16 mouse cellular contexts compared by ENCODE assay signal in genomic region chr1:162134651-162135066, GRCm38 (mm10).
DNase-seq lines count a peak whose midpoint lies in the region; ATAC-seq lines count a peak whose summit lies in the region.
"Had no signal": no experiment of that assay in that cellular context is flagged by ENCODE, and none has a peak within 500 bp of the region (broad histone marks: within the 10 kb centered on the region; RNA-seq: fewer than 3 reads in every experiment).

No protein-coding gene starts in this region.

- H3K36me3 ChIP-seq in hindbrain, embryonic 11.5 days (ENCODE audit: control insufficient read depth, insufficient read depth, low read length): no peaks in the 10 kb centered on the region
- H3K36me3 ChIP-seq in hindbrain, embryonic 13.5 days: no peaks in the 10 kb centered on the region
- no peaks in the 10 kb centered on the region for H3K36me3 ChIP-seq in embryonic facial prominence, embryonic 11.5 days (replicated peaks; ENCODE audit: control insufficient read depth, insufficient read depth, low read depth, low read length)
- no peaks in the 10 kb centered on the region for H3K36me3 ChIP-seq in limb, embryonic 11.5 days (ENCODE audit: control insufficient read depth, insufficient read depth, low read length)
- H3K36me3 ChIP-seq: heart, embryonic 10.5 days; hindbrain, embryonic 15.5 days had no signal

- H3K9me3 ChIP-seq in hindbrain, embryonic 11.5 days (ENCODE audit: control insufficient read depth, low read length): no peaks in the 10 kb centered on the region
- no peaks in the 10 kb centered on the region for H3K9me3 ChIP-seq in hindbrain, embryonic 13.5 days
- H3K9me3 ChIP-seq in embryonic facial prominence, embryonic 11.5 days (replicated peaks; ENCODE audit: control insufficient read depth, low read length): no peaks in the 10 kb centered on the region
- H3K9me3 ChIP-seq in limb, embryonic 11.5 days (ENCODE audit: control insufficient read depth, low read length): no peaks in the 10 kb centered on the region
- H3K9me3 ChIP-seq: heart, embryonic 10.5 days; hindbrain, embryonic 15.5 days had no signal

- no peak for ATAC-seq in hindbrain, embryonic 11.5 days (ENCODE audit: low FRiP score)
- no peak for ATAC-seq in hindbrain, embryonic 13.5 days (ENCODE audit: low FRiP score)
- ATAC-seq in embryonic facial prominence, embryonic 11.5 days (replicated peaks; ENCODE audit: insufficient number of reproducible peaks, low FRiP score, low TSS enrichment, low read depth): 0 out of 2 replicates have a peak, but pooled peaks have one; percentile 74
- peak; percentile 81; the same call in 1 of the 2 replicates for ATAC-seq in limb, embryonic 11.5 days (ENCODE audit: insufficient number of reproducible peaks, low FRiP score, low TSS enrichment, low read depth)
- ATAC-seq in cerebellum, adult (ENCODE audit: insufficient number of reproducible peaks, low FRiP score, low TSS enrichment): no peak

- intact Hi-C loops in heart, postnatal 14 days (cut with DNase I): no loop called here
- intact Hi-C loops in heart, postnatal 36 days (cut with DNase I): no loop called here

- 78% methylated on average over 3 of the region's 3 CpGs for WGBS in hindbrain, embryonic 11.5 days
- 80% methylated on average over 3 of the region's 3 CpGs for WGBS in hindbrain, embryonic 13.5 days
- WGBS in embryonic facial prominence, embryonic 11.5 days: 31% methylated on average over 3 of the region's 3 CpGs
- WGBS in limb, embryonic 11.5 days: 40% methylated on average over 3 of the region's 3 CpGs

- no peak overlapping the region for H3K27ac ChIP-seq in hindbrain, embryonic 11.5 days (ENCODE audit: low read depth, low read length)
- no peak overlapping the region for H3K27ac ChIP-seq in hindbrain, embryonic 13.5 days
- peak overlapping the region; percentile 62 for H3K27ac ChIP-seq in embryonic facial prominence, embryonic 11.5 days (replicated peaks; ENCODE audit: low read depth, low read length)
- peak overlapping the region; percentile 81 for H3K27ac ChIP-seq in limb, embryonic 11.5 days (replicated peaks; ENCODE audit: low read depth, low read length)
- H3K27ac ChIP-seq: heart, embryonic 10.5 days; hindbrain, embryonic 15.5 days; stomach, postnatal 0 days had no signal

- no peak overlapping the region for H3K4me3 ChIP-seq in hindbrain, embryonic 11.5 days (ENCODE audit: low read depth, low read length)
- no peak overlapping the region for H3K4me3 ChIP-seq in hindbrain, embryonic 13.5 days
- no peak overlapping the region for H3K4me3 ChIP-seq in embryonic facial prominence, embryonic 11.5 days (ENCODE audit: low read depth, low read length)
- H3K4me3 ChIP-seq in limb, embryonic 11.5 days (ENCODE audit: low read depth, low read length): no peak overlapping the region
- H3K4me3 ChIP-seq: heart, embryonic 10.5 days; hindbrain, embryonic 15.5 days had no signal

- no peak overlapping the region for H3K4me2 ChIP-seq in hindbrain, embryonic 11.5 days (replicated peaks; ENCODE audit: low read depth, low read length)
- H3K4me2 ChIP-seq in hindbrain, embryonic 13.5 days: no peak overlapping the region
- no peak overlapping the region for H3K4me2 ChIP-seq in embryonic facial prominence, embryonic 11.5 days (ENCODE audit: low read depth, low read length)
- H3K4me2 ChIP-seq in limb, embryonic 11.5 days (ENCODE audit: low read depth, severe bottlenecking): no peak overlapping the region
- H3K4me2 ChIP-seq: hindbrain, embryonic 15.5 days had no signal

- no peak overlapping the region for H3K9ac ChIP-seq in hindbrain, embryonic 11.5 days (ENCODE audit: low read depth, low read length)
- no peak overlapping the region for H3K9ac ChIP-seq in hindbrain, embryonic 13.5 days
- no peak overlapping the region for H3K9ac ChIP-seq in embryonic facial prominence, embryonic 11.5 days (replicated peaks; ENCODE audit: low read length)
- H3K9ac ChIP-seq in limb, embryonic 11.5 days (ENCODE audit: low read length): no peak overlapping the region
- H3K9ac ChIP-seq: hindbrain, embryonic 15.5 days had no signal

- DNase-seq in hindbrain, embryonic 11.5 days (ENCODE audit: low spot score): peak; percentile 22
- peak; percentile 20 for DNase-seq in brain, embryonic 18.5 days (ENCODE audit: low read depth, low spot score)
- DNase-seq in embryonic facial prominence, embryonic 11.5 days (ENCODE audit: low spot score): peak; percentile 83
- DNase-seq in limb, embryonic 11.5 days (ENCODE audit: low spot score): peak; percentile 66
- no peak for DNase-seq in heart, postnatal 14 days
- no peak for DNase-seq in heart, postnatal 36 days
- DNase-seq: cerebellum, adult 18-20 months; kidney, adult 2 months; lung, adult 18-20 months; thymus, postnatal 25 days had no signal

- H3K27me3 ChIP-seq in hindbrain, embryonic 11.5 days (ENCODE audit: control insufficient read depth, insufficient read depth, low read length): no peaks in the 10 kb centered on the region
- no peaks in the 10 kb centered on the region for H3K27me3 ChIP-seq in hindbrain, embryonic 13.5 days
- H3K27me3 ChIP-seq in embryonic facial prominence, embryonic 11.5 days (ENCODE audit: control insufficient read depth, insufficient read depth, low read length): no peaks in the 10 kb centered on the region
- H3K27me3 ChIP-seq in limb, embryonic 11.5 days (ENCODE audit: control insufficient read depth, insufficient read depth, low read length): no peaks in the 10 kb centered on the region
- H3K27me3 ChIP-seq: CH12.LX; hindbrain, embryonic 15.5 days had no signal

- no peaks in the 10 kb centered on the region for H3K4me1 ChIP-seq in hindbrain, embryonic 11.5 days (replicated peaks; ENCODE audit: control insufficient read depth, insufficient read depth, low read length)
- 0 out of 2 replicates have a peak, but pooled peaks cover 4% of the 10 kb centered on the region for H3K4me1 ChIP-seq in hindbrain, embryonic 13.5 days (replicated peaks)
- H3K4me1 ChIP-seq in embryonic facial prominence, embryonic 11.5 days (ENCODE audit: control insufficient read depth, insufficient read depth, low read length): no peaks in the 10 kb centered on the region
- H3K4me1 ChIP-seq in limb, embryonic 11.5 days (ENCODE audit: control insufficient read depth, insufficient read depth, low read length): peaks cover 11% of the 10 kb centered on the region

Comparison
In these comparisons a context has a peak if more than half of its experiments do, and no peak if none do; other contexts are left out.
1. ATAC-seq: peak in embryonic facial prominence, embryonic 11.5 days (single experiment) and limb, embryonic 11.5 days (single experiment); none in hindbrain, embryonic 11.5 days (single experiment), hindbrain, embryonic 13.5 days (single experiment) and cerebellum, adult (single experiment).
2. DNase-seq: peak in hindbrain, embryonic 11.5 days (single experiment), brain, embryonic 18.5 days (single experiment), embryonic facial prominence, embryonic 11.5 days (single experiment) and limb, embryonic 11.5 days (single experiment); none in heart, postnatal 14 days (0 of 2) and heart, postnatal 36 days (0 of 2).
3. H3K27ac ChIP-seq: peak in embryonic facial prominence, embryonic 11.5 days (single experiment) and limb, embryonic 11.5 days (single experiment); none in hindbrain, embryonic 11.5 days (single experiment) and hindbrain, embryonic 13.5 days (single experiment).